Mouse (Mus musculus) testis, postnatal 14 days (tissue): ENCODE data around the gene Fbxl17.

Experiments used
- DNase-seq: peaks from one replicate; pipeline ENCODE4 v3.0.0; 2021; ENCODE audit warnings: low spot score

The Fbxl17 gene

GRCm38 (mm10) chr17:63459712-63460495 lies 39.9 kb downstream of the Fbxl17 start:
- DNase-seq = no peak

- DNase-seq = no peak
These were observed 41.8 kb downstream of the Fbxl17 start for GRCm38 (mm10) chr17:63458052-63458451.

- DNase-seq = no peak
These were observed 48.4 kb downstream of the Fbxl17 start for GRCm38 (mm10) chr17:63451311-63452006.

- no peak for DNase-seq
These were observed 52.1 kb downstream of the Fbxl17 start for GRCm38 (mm10) chr17:63447691-63448090.

- no peak for DNase-seq
These were observed 52.7 kb downstream of the Fbxl17 start for GRCm38 (mm10) chr17:63446971-63447679.

GRCm38 (mm10) chr17:63445212-63445611 lies 54.6 kb downstream of the Fbxl17 start:
- no peak for DNase-seq

GRCm38 (mm10) chr17:63437424-63437823 lies 62.4 kb downstream of the Fbxl17 start:
- DNase-seq = no peak

- no peak for DNase-seq
These were observed 65.7 kb downstream of the Fbxl17 start for GRCm38 (mm10) chr17:63434081-63434480.

- no peak for DNase-seq
These were observed 68.2 kb downstream of the Fbxl17 start for GRCm38 (mm10) chr17:63431650-63432049.

- DNase-seq = no peak
These were observed 69.3 kb downstream of the Fbxl17 start for GRCm38 (mm10) chr17:63430395-63431075.

GRCm38 (mm10) chr17:63423851-63424250 lies 76.0 kb downstream of the Fbxl17 start:
- DNase-seq = no peak

GRCm38 (mm10) chr17:63422685-63423084 lies 77.1 kb downstream of the Fbxl17 start:
- DNase-seq = no peak

- no peak for DNase-seq
These were observed 78.0 kb downstream of the Fbxl17 start for GRCm38 (mm10) chr17:63421864-63422263.

- DNase-seq = no peak
These were observed 80.3 kb downstream of the Fbxl17 start for GRCm38 (mm10) chr17:63419503-63419902.

GRCm38 (mm10) chr17:63413973-63414580 lies 85.7 kb downstream of the Fbxl17 start:
- DNase-seq = no peak

GRCm38 (mm10) chr17:63411564-63411963 lies 88.3 kb downstream of the Fbxl17 start:
- no peak for DNase-seq

- DNase-seq = no peak
These were observed 89.7 kb downstream of the Fbxl17 start for GRCm38 (mm10) chr17:63410101-63410500.

- no peak for DNase-seq
These were observed 93.9 kb downstream of the Fbxl17 start for GRCm38 (mm10) chr17:63405955-63406354.

- no peak for DNase-seq
These were observed 94.3 kb downstream of the Fbxl17 start for GRCm38 (mm10) chr17:63405471-63405870.

GRCm38 (mm10) chr17:63404968-63405367 lies 94.8 kb downstream of the Fbxl17 start:
- no peak for DNase-seq

- no peak for DNase-seq
These were observed 95.9 kb downstream of the Fbxl17 start for GRCm38 (mm10) chr17:63403801-63404415.
